Mouse (Mus musculus) kidney, postnatal 0 days (tissue): ENCODE data around the gene Ell2. TPM values are rescaled to one million over a fixed set of nuclear protein-coding genes. Genes with fewer than 3 reads are reported as not detected.

ENCODE experiments used
- ATAC-seq: fragments of 200-750 bp; cut with Nextera tagmentation; replicated peaks from 2 replicates; pipeline ENCODE4 v1.8.0; 2017; ENCODE audit warnings: low read depth, moderate number of reproducible peaks, moderate TSS enrichment, moderate library complexity; ENCODE audit not compliant: low FRiP score
- DNase-seq: peaks from one replicate; pipeline ENCODE4 v3.0.0-alpha.2; 2016; ENCODE audit warnings: low spot score
- H3K27ac ChIP-seq: fragments of 300-500 bp; sonication (generic); 2 replicates; pipeline ENCODE4 v1.5.1; 2014; ENCODE audit warnings: mild to moderate bottlenecking
- H3K27me3 ChIP-seq: fragments of 300-500 bp; sonication (generic); 2 replicates; pipeline ENCODE4 v1.6.1; 2014; ENCODE audit warnings: low read length, mixed read lengths; ENCODE audit not compliant: insufficient read depth
- H3K36me3 ChIP-seq: fragments of 300-500 bp; sonication (generic); 2 replicates; pipeline ENCODE4 v1.6.1; 2014; ENCODE audit warnings: low read length, mixed read lengths; ENCODE audit not compliant: insufficient read depth
- H3K4me1 ChIP-seq: fragments of 300-500 bp; sonication (generic); replicated peaks from 2 replicates; pipeline ENCODE4 v1.6.1; 2014; ENCODE audit warnings: antibody characterized with exemption, low read length, mixed read lengths; ENCODE audit not compliant: insufficient read depth
- H3K4me2 ChIP-seq: fragments of 300-500 bp; sonication (generic); 2 replicates; pipeline ENCODE4 v1.6.1; 2014; ENCODE audit warnings: mild to moderate bottlenecking, low read length, moderate library complexity, mixed read lengths
- H3K4me3 ChIP-seq: fragments of 300-500 bp; sonication (generic); replicated peaks from 2 replicates; pipeline ENCODE4 v1.5.1; 2014; ENCODE audit warnings: low read depth, low read length
- H3K9ac ChIP-seq: fragments of 300-500 bp; sonication (generic); 2 replicates; pipeline ENCODE4 v1.6.1; 2014; ENCODE audit warnings: low read depth, low read length
- H3K9me3 ChIP-seq: fragments of 300-500 bp; sonication (generic); replicated peaks from 2 replicates; pipeline ENCODE4 v1.6.1; 2016; ENCODE audit warnings: low read length, inconsistent platforms, mixed read lengths
- CTCF ChIP-seq: IDR thresholded peaks from 2 replicates; pipeline ENCODE4 v1.5.1; 2016; ENCODE audit warnings: antibody characterized with exemption, low read depth, mild to moderate bottlenecking, moderate library complexity
- WGBS: fragments of 180-500 bp; shearing (Covaris S2); extraction: QIAGEN DNeasy Blood & Tissue Kit; methylation state at CpG from one replicate; pipeline ENCODE4 v1.1.7; 2014; 5-methylcytosine and 5-hydroxymethylcytosine counted together
- polyA plus RNA-seq: library from polyadenylated mRNA; unstranded; fragments of >200 nt; fragmentation: Nextera tagmentation; extraction: Ambion mirVana; gene quantifications from 2 replicates; pipeline ENCODE4 v1.2.1, GENCODE M21; 2015

The Ell2 gene
- polyA plus RNA-seq, 1 experiment from 2014 or later: 5.8 TPM

GRCm38 (mm10) chr13:75785726-75786125, 79.2 kb downstream of the Ell2 start:
- Histone ChIP-seq H3K27me3 (no peaks in the 10 kb centered on the region), H3K27ac (no peak overlapping the region), H3K9me3 (no peaks in the 10 kb centered on the region), H3K36me3 (no peaks in the 10 kb centered on the region), H3K4me2 (no peak overlapping the region), H3K4me3 (no peak overlapping the region), H3K4me1 (no peaks in the 10 kb centered on the region), H3K9ac (no peak overlapping the region)
- ATAC-seq: no peak
- DNase-seq: no peak
- 46% methylated on average over 4 of the region's 4 CpGs for WGBS
- TF ChIP-seq CTCF: no peak

GRCm38 (mm10) chr13:75786264-75786663, 79.7 kb downstream of the Ell2 start:
- ATAC-seq: no peak
- H3K4me3 ChIP-seq: no peak overlapping the region
- no peak for TF ChIP-seq CTCF
- H3K27me3 ChIP-seq: no peaks in the 10 kb centered on the region
- H3K36me3 ChIP-seq: no peaks in the 10 kb centered on the region
- H3K4me2 ChIP-seq: no peak overlapping the region
- WGBS: 88% methylated on average over 11 of the region's 11 CpGs
- no peaks in the 10 kb centered on the region for H3K9me3 ChIP-seq
- DNase-seq: no peak
- H3K9ac ChIP-seq: no peak overlapping the region
- H3K27ac ChIP-seq: no peak overlapping the region
- no peaks in the 10 kb centered on the region for H3K4me1 ChIP-seq

- ATAC-seq (no peak), DNase-seq (no peak)
- Histone ChIP-seq H3K4me2 (no peak overlapping the region), H3K4me1 (no peaks in the 10 kb centered on the region), H3K27me3 (no peaks in the 10 kb centered on the region), H3K27ac (no peak overlapping the region), H3K9ac (no peak overlapping the region), H3K4me3 (no peak overlapping the region), H3K9me3 (no peaks in the 10 kb centered on the region), H3K36me3 (no peaks in the 10 kb centered on the region)
- no peak for TF ChIP-seq CTCF
- WGBS: 86% methylated on average over 3 of the region's 3 CpGs
Observed at GRCm38 (mm10) chr13:75787364-75787763, 80.8 kb downstream of the Ell2 start.

- Histone ChIP-seq H3K4me2 (no peak overlapping the region), H3K27ac (no peak overlapping the region), H3K9ac (no peak overlapping the region), H3K4me3 (no peak overlapping the region), H3K36me3 (no peaks in the 10 kb centered on the region), H3K4me1 (no peaks in the 10 kb centered on the region), H3K27me3 (no peaks in the 10 kb centered on the region), H3K9me3 (no peaks in the 10 kb centered on the region)
- ATAC-seq (no peak), DNase-seq (no peak)
- WGBS: 89% methylated on average over 4 of the region's 4 CpGs
- no peak for TF ChIP-seq CTCF
Observed at GRCm38 (mm10) chr13:75788178-75788577, 81.6 kb downstream of the Ell2 start.

- no peak overlapping the region for H3K4me3 ChIP-seq
- DNase-seq (no peak), ATAC-seq (no peak)
- 87% methylated on average over 2 of the region's 2 CpGs for WGBS
- H3K9me3 ChIP-seq: no peaks in the 10 kb centered on the region
- H3K4me2 ChIP-seq: no peak overlapping the region
- H3K27ac ChIP-seq: no peak overlapping the region
- H3K4me1 ChIP-seq: no peaks in the 10 kb centered on the region
- no peak overlapping the region for H3K9ac ChIP-seq
- no peaks in the 10 kb centered on the region for H3K27me3 ChIP-seq
- no peak for TF ChIP-seq CTCF
- no peaks in the 10 kb centered on the region for H3K36me3 ChIP-seq
Observed at GRCm38 (mm10) chr13:75789061-75789834, 82.7 kb downstream of the Ell2 start.

GRCm38 (mm10) chr13:75790550-75791205, 84.1 kb downstream of the Ell2 start:
- no peak for TF ChIP-seq CTCF

More at GRCm38 (mm10) chr13:75790550-75791205, 84.1 kb downstream of the Ell2 start:
- Histone ChIP-seq H3K9me3 (no peaks in the 10 kb centered on the region), H3K36me3 (no peaks in the 10 kb centered on the region), H3K27ac (no peak overlapping the region), H3K4me1 (no peaks in the 10 kb centered on the region), H3K4me3 (no peak overlapping the region), H3K9ac (no peak overlapping the region), H3K4me2 (no peak overlapping the region), H3K27me3 (no peaks in the 10 kb centered on the region)
- WGBS: 76% methylated on average over 1 of the region's 1 CpGs
- ATAC-seq: no peak
- DNase-seq: no peak
